Mouse (Mus musculus): ENCODE results near the gene Cryzl1.

DNA sequence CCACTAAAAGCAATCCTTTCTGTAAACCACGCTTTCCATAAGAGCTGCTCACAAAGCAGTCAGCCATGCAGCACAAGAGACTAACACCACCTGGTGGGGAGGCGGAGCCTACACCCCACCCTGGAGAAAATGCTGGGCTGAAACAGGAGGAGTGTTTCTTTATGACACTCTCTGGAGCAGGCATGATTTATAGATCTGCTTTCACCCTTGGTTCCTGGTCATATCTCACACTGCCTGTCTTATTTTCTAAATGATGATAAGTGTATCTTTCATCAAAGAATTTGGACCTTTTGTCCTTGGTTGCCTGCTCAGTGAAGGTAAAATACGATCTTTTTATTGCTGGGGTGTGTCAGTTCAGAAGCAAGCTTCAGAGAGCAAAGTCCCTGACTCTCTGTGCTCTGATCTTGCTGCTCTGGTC is 26.0 kb downstream of the Cryzl1 start:
- TF ChIP-seq POLR2AphosphoS2 (IDR thresholded peaks at IDR 0.05; ENCODE audit: insufficient read length, low read depth) (no peak), POLR2A (IDR thresholded peaks at IDR 0.05; ENCODE audit: insufficient read length, low read depth) (no peak), CEBPB (IDR thresholded peaks at IDR 0.05; ENCODE audit: insufficient read depth, poor library complexity, severe bottlenecking) (no peak), MYOD1 (IDR thresholded peaks at IDR 0.05; ENCODE audit: control insufficient read depth in 1 of 3, insufficient read length in 2 of 3, low read depth in 2 of 3) (no peak)
